Mouse (Mus musculus) liver, adult 2 months (tissue): ENCODE measurements around the gene Sh3pxd2b.

ENCODE experiments used
- CTCF ChIP-seq: fragments of 200-500 bp; IDR thresholded peaks from 2 replicates; pipeline ENCODE4 v1.5.1; 2011; ENCODE audit warnings: low read depth, low read length, control low read depth
- POLR2A ChIP-seq: fragments of 200-500 bp; IDR thresholded peaks from 2 replicates; pipeline ENCODE4 v1.6.1; 2011; ENCODE audit warnings: low read length, control low read depth; ENCODE audit not compliant: insufficient read depth; ENCODE audit errors: extremely low read depth

DNA sequence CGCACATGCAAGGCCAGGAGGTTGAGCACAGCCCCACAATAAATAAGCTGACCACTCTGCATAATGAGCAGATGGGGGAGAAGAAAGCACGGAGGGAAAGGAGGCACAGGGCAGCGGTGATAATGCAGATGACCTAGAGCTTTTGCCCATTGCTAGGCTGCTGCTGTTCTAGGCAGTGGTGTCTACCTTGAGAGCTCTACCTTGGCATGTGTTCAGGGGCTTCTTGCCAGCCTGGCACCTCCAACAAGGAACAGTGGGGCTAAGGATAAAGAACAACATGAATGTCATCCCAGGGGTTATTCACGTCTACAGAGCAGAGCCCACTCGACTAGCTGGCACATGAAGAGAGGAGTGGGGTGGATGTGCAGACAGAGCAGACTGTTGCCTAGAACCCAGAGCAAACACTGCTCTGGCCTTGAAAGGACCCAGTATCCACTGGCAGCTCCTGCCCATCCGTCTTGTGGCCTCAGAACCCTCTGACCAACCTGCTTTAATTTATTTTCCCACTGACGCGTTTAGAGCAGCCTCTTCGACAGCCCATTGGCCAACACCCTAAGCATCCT is 26.5 kb downstream of the Sh3pxd2b start:
- TF ChIP-seq CTCF (no peak), POLR2A (no peak)
